Mouse (Mus musculus): ENCODE data around the gene Metap1d. TPM values are rescaled to one million over a fixed set of nuclear protein-coding genes. Genes with fewer than 3 reads are reported as not detected.

The Metap1d gene
- polyA plus RNA-seq, 1 experiment from 2014 or later, result 21.7 TPM

- Histone ChIP-seq H3K4me3 (ENCODE audit: low read depth, low read length) (no peak overlapping the region), H3K36me3 (replicated peaks; ENCODE audit: insufficient read depth, low read length) (no peaks in the 10 kb centered on the region), H3K9ac (replicated peaks) (no peak overlapping the region), H3K27ac (ENCODE audit: low read depth) (no peak overlapping the region), H3K9me3 (ENCODE audit: low read length) (no peaks in the 10 kb centered on the region), H3K4me1 (ENCODE audit: insufficient read depth) (peaks cover 23% of the 10 kb centered on the region), H3K27me3 (ENCODE audit: insufficient read depth, low read length) (no peaks in the 10 kb centered on the region), H3K4me2 (ENCODE audit: low read depth, low read length) (no peak overlapping the region)
- ATAC-seq (no peak), DNase-seq (no peak)
- no peak for TF ChIP-seq CTCF (IDR thresholded peaks at IDR 0.05; ENCODE audit: low read depth)
- TF ChIP-seq EP300 (IDR thresholded peaks at IDR 0.05; ENCODE audit: low read depth), result no peak
- WGBS (ENCODE audit: insufficient replicate concordance), result 78% methylated on average over 13 of the region's 13 CpGs
These were observed 5.5 kb downstream of the Metap1d start for GRCm38 (mm10) chr2:71458624-71459023.

GRCm38 (mm10) chr2:71459659-71460058 lies 6.6 kb downstream of the Metap1d start:
- TF ChIP-seq CTCF (IDR thresholded peaks at IDR 0.05; ENCODE audit: low read depth) (no peak), EP300 (IDR thresholded peaks at IDR 0.05; ENCODE audit: low read depth) (no peak)
- H3K27ac ChIP-seq (ENCODE audit: low read depth), result no peak overlapping the region
- H3K9me3 ChIP-seq (ENCODE audit: low read length), result no peaks in the 10 kb centered on the region
- ATAC-seq, result no peak
- H3K4me2 ChIP-seq (ENCODE audit: low read depth, low read length), result no peak overlapping the region
- DNase-seq, result no peak
- no peak overlapping the region for H3K9ac ChIP-seq (replicated peaks)
- H3K27me3 ChIP-seq (ENCODE audit: insufficient read depth, low read length), result no peaks in the 10 kb centered on the region
- H3K4me1 ChIP-seq (ENCODE audit: insufficient read depth), result peaks cover 26% of the 10 kb centered on the region
- H3K36me3 ChIP-seq (replicated peaks; ENCODE audit: insufficient read depth, low read length), result no peaks in the 10 kb centered on the region
- 95% methylated on average over 1 of the region's 1 CpGs for WGBS (ENCODE audit: insufficient replicate concordance)
- no peak overlapping the region for H3K4me3 ChIP-seq (ENCODE audit: low read depth, low read length)

- ATAC-seq, result peak; percentile 71
- no peak overlapping the region for H3K9ac ChIP-seq (replicated peaks)
- no peak overlapping the region for H3K4me3 ChIP-seq (ENCODE audit: low read depth, low read length)
These were observed 8.1 kb downstream of the Metap1d start for GRCm38 (mm10) chr2:71461139-71461538.

GRCm38 (mm10) chr2:71461589-71461988 lies 8.5 kb downstream of the Metap1d start:
- DNase-seq (peak; percentile 70), ATAC-seq (peak; percentile 98)
- Histone ChIP-seq H3K36me3 (replicated peaks; ENCODE audit: insufficient read depth, low read length) (no peaks in the 10 kb centered on the region), H3K9ac (replicated peaks) (no peak overlapping the region), H3K4me2 (ENCODE audit: low read depth, low read length) (peak overlapping the region; percentile 53), H3K27ac (ENCODE audit: low read depth) (peak overlapping the region; percentile 76; the same call in 1 of the 2 replicates), H3K9me3 (ENCODE audit: low read length) (no peaks in the 10 kb centered on the region), H3K4me3 (ENCODE audit: low read depth, low read length) (no peak overlapping the region), H3K27me3 (ENCODE audit: insufficient read depth, low read length) (no peaks in the 10 kb centered on the region), H3K4me1 (ENCODE audit: insufficient read depth) (peaks cover 30% of the 10 kb centered on the region)
- TF ChIP-seq CTCF (IDR thresholded peaks at IDR 0.05; ENCODE audit: low read depth) (no peak), EP300 (IDR thresholded peaks at IDR 0.05; ENCODE audit: low read depth) (peak; percentile 91)
- WGBS (ENCODE audit: insufficient replicate concordance), result 40% methylated on average over 7 of the region's 7 CpGs

More at GRCm38 (mm10) chr2:71461139-71461538, 8.1 kb downstream of the Metap1d start:
- Histone ChIP-seq H3K4me1 (ENCODE audit: insufficient read depth) (peaks cover 27% of the 10 kb centered on the region), H3K9me3 (ENCODE audit: low read length) (no peaks in the 10 kb centered on the region), H3K27ac (ENCODE audit: low read depth) (peak overlapping the region; percentile 76; the same call in 1 of the 2 replicates), H3K36me3 (replicated peaks; ENCODE audit: insufficient read depth, low read length) (no peaks in the 10 kb centered on the region), H3K4me2 (ENCODE audit: low read depth, low read length) (peak overlapping the region; percentile 53), H3K27me3 (ENCODE audit: insufficient read depth, low read length) (no peaks in the 10 kb centered on the region)
- DNase-seq, result no peak
- TF ChIP-seq EP300 (IDR thresholded peaks at IDR 0.05; ENCODE audit: low read depth) (no peak), CTCF (IDR thresholded peaks at IDR 0.05; ENCODE audit: low read depth) (no peak)
- WGBS (ENCODE audit: insufficient replicate concordance), result 67% methylated on average over 5 of the region's 6 CpGs

- Histone ChIP-seq H3K4me3 (ENCODE audit: low read depth, low read length) (no peak overlapping the region), H3K4me1 (ENCODE audit: insufficient read depth) (peaks cover 30% of the 10 kb centered on the region), H3K36me3 (replicated peaks; ENCODE audit: insufficient read depth, low read length) (no peaks in the 10 kb centered on the region), H3K27me3 (ENCODE audit: insufficient read depth, low read length) (no peaks in the 10 kb centered on the region), H3K4me2 (ENCODE audit: low read depth, low read length) (peak overlapping the region; percentile 53), H3K9me3 (ENCODE audit: low read length) (no peaks in the 10 kb centered on the region), H3K9ac (replicated peaks) (no peak overlapping the region), H3K27ac (ENCODE audit: low read depth) (peak overlapping the region; percentile 76; the same call in 1 of the 2 replicates)
- TF ChIP-seq EP300 (IDR thresholded peaks at IDR 0.05; ENCODE audit: low read depth) (no peak), CTCF (IDR thresholded peaks at IDR 0.05; ENCODE audit: low read depth) (no peak)
- ATAC-seq (no peak; the same call in 1 of the 2 replicates), DNase-seq (no peak)
- WGBS (ENCODE audit: insufficient replicate concordance), result 70% methylated on average over 4 of the region's 4 CpGs
These were observed 9.0 kb downstream of the Metap1d start for GRCm38 (mm10) chr2:71462066-71462465.

GRCm38 (mm10) chr2:71462553-71462952 lies 9.5 kb downstream of the Metap1d start:
- Histone ChIP-seq H3K36me3 (replicated peaks; ENCODE audit: insufficient read depth, low read length) (no peaks in the 10 kb centered on the region), H3K27ac (ENCODE audit: low read depth) (no peak overlapping the region), H3K4me3 (ENCODE audit: low read depth, low read length) (no peak overlapping the region), H3K9ac (replicated peaks) (no peak overlapping the region), H3K4me1 (ENCODE audit: insufficient read depth) (peaks cover 30% of the 10 kb centered on the region), H3K9me3 (ENCODE audit: low read length) (no peaks in the 10 kb centered on the region), H3K4me2 (ENCODE audit: low read depth, low read length) (peak overlapping the region; percentile 53; the same call in 1 of the 2 replicates), H3K27me3 (ENCODE audit: insufficient read depth, low read length) (no peaks in the 10 kb centered on the region)
- TF ChIP-seq EP300 (IDR thresholded peaks at IDR 0.05; ENCODE audit: low read depth), result no peak
- no peak for ATAC-seq
- WGBS (ENCODE audit: insufficient replicate concordance), result 67% methylated on average over 3 of the region's 3 CpGs
- DNase-seq, result no peak

- H3K9me3 ChIP-seq (ENCODE audit: low read length), result no peaks in the 10 kb centered on the region
- H3K36me3 ChIP-seq (replicated peaks; ENCODE audit: insufficient read depth, low read length), result no peaks in the 10 kb centered on the region
- DNase-seq (no peak), ATAC-seq (no peak)
- no peak overlapping the region for H3K4me3 ChIP-seq (ENCODE audit: low read depth, low read length)
- no peak overlapping the region for H3K27ac ChIP-seq (ENCODE audit: low read depth)
- no peak overlapping the region for H3K9ac ChIP-seq (replicated peaks)
- H3K27me3 ChIP-seq (ENCODE audit: insufficient read depth, low read length), result no peaks in the 10 kb centered on the region
- 49% methylated on average over 5 of the region's 6 CpGs for WGBS (ENCODE audit: insufficient replicate concordance)
- peaks cover 17% of the 10 kb centered on the region for H3K4me1 ChIP-seq (ENCODE audit: insufficient read depth)
- TF ChIP-seq EP300 (IDR thresholded peaks at IDR 0.05; ENCODE audit: low read depth) (no peak), CTCF (IDR thresholded peaks at IDR 0.05; ENCODE audit: low read depth) (no peak)
- no peak overlapping the region for H3K4me2 ChIP-seq (ENCODE audit: low read depth, low read length)
These were observed 13.0 kb downstream of the Metap1d start for GRCm38 (mm10) chr2:71466103-71466502.
